Mouse (Mus musculus) monocyte, adult 2 months (primary cell): ENCODE results near the gene Hcst.

Source experiments
- DNase-seq, 2 experiments: peaks; one replicate each; pipeline ENCODE4 v3.0.0; 2022; ENCODE audit warnings: low spot score in 2 of 2, low read depth in 1 of 2

The Hcst gene

DNA sequence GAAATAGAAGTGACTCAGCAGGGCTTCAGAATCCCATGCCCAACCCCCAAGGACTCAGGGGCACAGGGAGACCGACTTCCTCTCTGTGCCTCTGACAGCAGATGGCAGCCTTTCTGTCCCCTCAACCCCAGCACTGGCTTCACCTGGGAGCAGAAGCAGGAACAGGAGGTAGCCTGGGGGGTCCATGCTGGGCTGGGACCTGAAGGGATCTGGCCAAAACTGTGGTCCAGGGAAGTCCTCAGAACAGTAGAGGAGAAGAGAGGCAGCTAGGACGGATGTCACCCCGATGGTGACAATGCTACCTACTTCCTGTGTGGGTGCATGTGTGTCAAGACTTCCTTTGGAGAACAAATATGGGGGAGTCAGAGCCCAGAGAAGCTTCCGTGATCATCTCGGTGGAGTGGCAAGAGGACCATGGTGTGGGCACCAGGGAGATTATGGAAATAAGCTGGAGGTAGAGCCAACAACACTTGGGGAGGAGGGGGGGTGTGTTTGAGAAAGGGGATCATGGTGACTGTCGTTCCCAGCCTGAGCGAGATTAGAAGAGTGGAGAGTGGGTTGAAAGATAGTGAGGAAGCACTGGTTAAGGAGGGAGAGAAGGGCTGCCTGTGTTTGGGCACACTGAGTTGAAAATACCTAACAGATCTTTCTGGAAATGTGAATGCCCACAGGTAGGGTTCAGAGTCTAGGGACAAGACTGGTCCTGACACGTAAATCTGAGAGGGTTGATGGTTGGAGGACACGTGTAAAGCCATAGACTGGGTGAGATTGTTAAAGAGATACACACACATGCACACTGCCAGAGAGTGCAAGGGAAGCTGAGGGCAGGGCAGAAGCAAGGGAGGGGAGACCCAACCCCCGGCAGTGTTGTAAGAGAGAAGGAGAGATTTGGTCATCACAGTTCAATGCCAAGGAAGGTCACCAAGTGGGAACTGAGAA, at the start of gene Hcst:
Gene Hcst, minus strand, starts transcription at position 294 of the 939 bp plus-strand sequence.
- peak; percentile 66 to 84 for DNase-seq

DNA sequence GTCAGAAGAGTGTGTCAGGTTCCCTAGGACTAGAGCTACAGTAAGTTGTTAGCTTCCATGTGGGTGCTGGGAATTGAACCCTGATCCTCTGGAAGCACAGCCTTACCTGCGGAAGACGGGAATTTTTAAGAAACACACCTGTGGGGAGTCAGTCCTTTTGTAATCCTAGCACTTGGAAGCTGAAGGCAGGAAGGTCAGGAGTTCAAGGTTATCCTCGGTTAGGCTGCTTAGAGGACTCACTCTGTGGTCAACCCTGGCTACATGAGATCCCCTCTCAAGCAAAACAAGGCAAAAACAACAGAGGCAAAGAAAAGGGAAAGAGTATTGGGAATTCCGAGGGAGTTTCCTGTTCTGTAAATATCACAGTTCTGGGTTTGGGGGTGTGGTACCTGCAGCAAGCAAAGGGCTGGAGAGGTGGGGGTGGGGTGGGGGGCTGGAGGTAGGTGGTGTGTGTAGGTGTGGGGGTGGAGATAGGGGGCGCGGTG, 45.2 kb upstream of the Hcst start:
- DNase-seq: no peak

DNA sequence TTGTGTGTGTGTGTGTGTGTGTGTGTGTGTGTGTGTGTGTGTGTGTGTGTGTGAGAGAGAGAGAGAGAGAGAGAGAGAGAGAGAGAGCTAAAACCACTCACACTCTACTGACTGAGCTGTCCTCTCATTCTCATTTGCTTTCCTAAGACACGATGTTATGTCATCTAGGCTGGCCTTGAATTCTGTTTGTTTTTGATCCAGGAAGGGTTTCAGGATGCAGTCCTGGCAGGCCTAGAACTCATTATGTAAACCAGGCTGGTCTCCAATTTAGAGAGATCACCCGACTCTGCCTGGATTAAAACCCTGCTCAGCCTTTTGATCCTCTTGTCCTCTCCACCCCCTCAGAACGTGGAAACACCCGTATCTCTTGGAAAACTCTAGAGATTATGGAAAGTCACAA, 44.3 kb upstream of the Hcst start:
- DNase-seq: no peak

DNA sequence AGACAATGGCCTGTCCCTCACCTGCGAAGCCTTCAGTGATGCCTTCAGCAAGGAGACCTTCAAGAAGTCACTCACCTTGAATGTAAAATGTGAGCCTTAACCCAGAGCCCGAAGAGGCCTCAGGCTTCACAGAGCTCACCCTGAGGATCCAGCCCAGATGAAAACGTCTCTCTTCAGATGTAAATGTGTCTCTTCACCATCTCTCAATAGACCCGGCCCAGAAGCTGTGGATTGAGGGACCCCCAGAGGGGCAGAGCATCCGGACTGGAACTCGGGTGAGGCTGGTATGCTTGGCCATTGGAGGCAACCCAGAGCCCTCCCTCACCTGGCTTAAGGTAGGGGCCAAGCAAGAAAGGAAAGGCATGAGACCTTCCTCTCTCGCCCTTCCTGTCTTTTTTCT, 43.9 kb upstream of the Hcst start:
- DNase-seq: no peak

DNA sequence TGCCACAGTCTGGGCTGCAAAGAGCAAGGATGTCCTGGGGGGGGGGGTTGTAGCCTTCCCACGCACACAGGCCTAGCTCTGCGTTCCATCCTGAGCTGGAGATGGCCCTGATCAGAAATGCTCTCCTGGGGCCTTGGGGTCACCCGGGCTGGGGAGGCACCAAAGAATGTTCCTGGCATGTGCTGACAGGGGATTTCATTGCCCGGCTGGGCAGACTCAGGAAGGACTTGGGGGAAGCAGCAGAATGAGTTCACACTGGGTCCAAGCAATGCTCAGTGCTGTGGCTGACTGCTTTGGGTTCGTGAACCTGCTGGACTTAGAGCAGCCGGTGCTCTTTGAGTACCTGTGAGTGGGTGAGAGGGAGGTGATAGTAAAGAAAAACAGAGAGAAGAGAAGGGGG, 39.8 kb upstream of the Hcst start:
- DNase-seq: no peak

DNA sequence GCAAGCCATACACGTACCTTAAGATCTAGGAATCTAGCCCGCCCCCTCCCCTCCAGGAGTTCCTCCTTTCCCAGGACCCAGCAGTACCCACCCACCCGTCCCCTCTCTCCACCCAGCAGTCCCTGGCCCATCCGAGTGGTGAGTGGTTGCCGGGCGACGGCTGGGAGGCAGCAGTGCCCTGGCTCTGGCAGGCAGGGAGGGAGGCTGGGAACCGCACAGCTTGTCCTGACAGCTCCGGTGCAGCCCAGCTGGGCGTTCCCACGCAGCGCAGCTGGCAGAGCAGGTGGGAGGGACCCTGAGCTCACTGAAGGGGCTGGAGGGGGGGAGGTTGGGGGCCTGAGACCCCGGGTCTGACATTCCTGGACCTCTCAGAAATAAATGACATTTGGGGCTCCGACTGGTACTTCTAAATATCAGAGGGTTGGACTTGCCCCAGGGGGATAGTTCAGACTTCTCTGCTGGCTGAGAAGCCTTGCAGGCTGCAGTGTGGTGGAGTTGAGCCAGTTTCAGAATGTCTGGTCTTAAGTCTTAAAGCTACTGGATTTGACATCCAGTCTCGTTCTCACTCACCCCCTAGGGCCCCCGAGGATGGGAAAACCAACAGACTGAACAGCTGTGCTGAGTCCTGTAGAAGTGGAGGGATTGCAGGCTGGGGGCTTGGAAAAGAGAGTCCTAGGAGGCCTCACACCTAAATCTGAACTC, 38.1 kb upstream of the Hcst start, which contains the start of the genes Kirrel2 and Nphs1:
Gene Kirrel2, minus strand, starts transcription at position 62 of the 702 bp plus-strand sequence.
Gene Nphs1, plus strand, starts transcription at position 687 of the 702 bp plus-strand sequence.
- no peak for DNase-seq

DNA sequence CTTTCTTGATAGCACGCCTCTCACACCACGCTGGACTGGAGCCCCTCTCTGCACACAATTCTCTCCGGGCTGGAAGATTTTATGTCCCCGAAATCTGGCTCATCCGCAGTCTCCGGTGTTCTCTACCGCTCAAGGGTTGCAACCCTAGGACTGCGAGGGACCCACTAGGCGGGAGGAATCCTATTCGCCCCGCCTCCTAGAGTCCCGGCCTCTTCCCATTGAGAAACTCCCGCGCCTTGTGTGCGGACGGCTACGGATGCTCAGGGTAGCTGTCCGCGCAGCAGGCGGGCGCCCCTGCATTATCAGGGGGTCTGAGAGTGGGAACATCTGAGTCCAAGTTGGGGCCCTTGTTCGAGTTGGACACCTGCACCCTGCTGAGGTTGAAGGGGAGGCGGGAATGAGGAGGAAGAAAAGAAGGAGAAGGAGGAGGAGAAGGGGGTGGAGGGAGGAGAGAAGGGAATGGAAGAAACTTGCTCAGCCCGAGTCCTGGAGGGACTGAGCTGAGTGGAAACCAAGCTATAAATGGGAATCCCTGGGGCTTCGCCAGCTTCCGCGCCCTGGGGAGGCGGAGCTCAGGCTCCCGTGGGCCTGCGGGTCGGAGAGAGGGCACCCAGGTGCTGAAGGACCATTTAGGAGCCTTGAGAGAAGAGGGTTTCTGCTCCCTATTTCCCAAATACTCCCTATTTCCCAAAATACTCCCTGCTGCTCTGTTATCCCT, 37.4 kb upstream of the Hcst start:
- no peak for DNase-seq

DNA sequence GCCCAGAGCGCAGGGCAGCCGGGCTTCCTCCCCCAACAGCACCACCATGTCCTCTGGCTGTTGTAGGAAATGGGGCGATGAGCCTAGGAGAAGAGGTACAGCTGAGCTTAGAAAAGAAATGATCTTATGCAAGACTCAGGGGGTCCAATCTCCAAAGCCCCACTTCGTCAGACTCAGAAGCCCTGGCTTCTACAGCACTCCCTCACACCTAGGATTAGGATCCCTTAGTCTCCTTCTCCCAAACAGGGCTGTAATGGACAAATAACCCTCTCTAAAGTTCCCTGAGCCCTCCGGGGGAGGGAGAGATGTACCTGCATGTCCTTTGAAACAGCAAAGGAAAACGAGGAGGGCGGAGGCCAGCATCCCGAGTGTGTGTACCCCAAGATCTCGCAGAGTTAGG, 36.8 kb upstream of the Hcst start:
- DNase-seq: no peak

DNA sequence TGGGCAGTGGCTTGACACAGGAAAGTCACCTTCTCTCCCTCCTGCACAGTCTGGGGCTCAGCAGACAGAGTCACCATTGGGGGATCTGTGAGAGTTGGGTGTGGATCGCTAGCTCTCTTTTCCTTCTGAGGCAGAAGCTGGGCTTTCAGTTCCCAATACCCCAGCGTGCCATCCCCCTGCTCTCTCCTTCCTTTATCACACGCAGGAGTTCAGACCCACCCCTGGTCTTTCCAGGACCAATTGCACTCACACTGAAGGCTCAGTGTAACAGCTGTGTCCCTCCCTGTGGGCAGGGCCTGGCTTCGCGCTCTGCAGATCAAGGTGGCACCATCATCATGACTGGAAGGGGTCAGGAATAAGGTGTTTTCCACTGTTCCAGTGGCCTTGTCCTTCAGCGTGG, 34.6 kb upstream of the Hcst start:
- no peak for DNase-seq

DNA sequence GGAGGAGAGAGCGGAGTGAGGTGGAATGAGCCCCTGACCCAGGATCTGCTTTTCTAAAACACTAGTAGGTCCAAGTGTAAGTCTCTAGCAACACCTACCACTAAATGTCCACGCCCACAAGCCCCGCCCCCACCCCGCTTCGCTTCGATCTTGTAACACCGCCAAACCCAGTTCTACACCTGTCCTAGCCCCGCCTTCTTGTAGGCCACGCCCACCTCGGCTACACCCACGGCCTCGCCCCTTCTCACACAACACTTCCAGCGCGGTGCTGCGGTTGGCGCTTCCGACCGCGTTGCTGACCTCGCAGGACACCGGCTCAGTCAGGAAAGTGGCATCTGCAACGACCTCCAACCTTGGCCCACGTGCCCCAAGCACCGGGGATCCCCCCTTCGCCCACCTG, 34.1 kb upstream of the Hcst start:
- DNase-seq: no peak

DNA sequence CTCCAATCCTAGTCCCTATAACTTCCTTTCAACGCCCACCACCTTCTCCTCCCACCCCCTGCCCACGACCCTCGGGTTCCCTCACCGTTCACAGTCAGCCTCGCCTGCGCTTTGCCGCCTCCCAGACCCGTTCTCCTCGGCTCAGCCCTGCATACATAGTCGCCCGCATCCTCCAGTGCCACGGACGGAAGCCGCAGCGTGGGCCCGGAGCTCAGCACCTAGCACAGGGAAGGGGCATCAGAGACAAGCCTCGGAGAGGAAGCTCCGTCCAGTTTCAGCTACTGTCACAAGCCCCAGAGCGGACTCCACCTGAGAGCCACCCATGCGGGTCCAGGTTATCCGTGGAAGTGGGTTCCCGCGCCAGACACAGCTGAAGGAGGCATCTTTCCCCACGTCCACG, 33.7 kb upstream of the Hcst start:
- DNase-seq: no peak

DNA sequence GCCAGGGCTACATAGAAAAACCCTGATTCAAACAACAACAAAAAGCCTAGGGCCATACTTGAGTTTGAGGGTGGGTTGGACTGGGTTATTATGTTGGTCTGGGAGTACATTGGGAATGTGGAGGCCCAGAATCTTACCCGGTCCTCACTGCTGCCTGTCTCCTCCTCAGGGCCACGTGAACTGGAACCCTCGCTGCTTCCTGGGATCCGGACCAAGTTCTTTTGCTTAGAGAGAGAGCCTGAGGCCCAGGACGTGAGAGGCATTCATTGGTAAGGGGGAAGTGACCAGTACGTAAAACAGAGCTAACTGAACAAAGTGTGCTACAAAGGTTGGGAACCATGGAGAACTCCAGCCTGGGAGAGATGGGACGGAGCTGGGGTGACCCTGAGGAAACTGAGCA, 30.6 kb upstream of the Hcst start:
- no peak for DNase-seq

DNA sequence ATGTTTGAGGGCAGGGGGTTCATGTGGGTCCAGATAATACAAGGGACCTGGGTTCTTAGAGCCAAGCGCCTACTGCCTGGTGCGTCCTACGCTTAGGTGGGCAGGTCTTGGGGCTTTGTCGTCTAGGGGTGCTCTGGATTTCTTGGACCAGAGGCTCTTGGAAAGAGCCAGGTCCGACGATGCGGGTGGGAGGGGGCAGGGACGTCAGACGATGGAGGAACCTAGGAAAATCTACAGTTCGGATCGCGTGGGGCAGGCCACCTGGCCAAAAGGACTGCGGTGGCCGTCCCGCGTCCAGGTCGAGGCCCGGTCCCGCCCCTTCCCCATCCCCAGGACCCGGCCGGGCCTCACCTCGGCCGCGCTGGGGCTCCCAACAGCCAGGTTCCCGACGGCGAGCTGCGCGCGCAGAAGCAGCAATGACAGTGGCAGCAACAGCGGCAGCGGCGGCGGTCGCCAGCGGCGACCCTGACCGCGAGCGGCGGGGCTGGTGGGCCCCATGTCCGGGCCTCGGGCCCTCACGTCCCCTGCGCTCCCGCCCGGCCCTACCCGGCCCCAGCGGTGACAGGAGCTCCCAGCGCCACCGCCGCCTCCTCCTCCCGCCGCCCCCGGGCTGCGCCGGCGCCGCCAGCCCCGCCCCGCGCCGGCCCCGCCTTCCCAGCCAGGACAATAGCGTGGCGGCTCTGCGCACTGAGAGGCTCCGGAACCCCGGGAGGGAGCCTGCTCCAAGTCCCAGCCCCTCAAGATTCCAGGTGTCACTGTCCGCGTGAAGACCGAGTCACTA, 25.5 kb upstream of the Hcst start, which contains the start of gene Aplp1:
Gene Aplp1, minus strand, starts transcription at position 565 of the 781 bp plus-strand sequence.
- no peak for DNase-seq

DNA sequence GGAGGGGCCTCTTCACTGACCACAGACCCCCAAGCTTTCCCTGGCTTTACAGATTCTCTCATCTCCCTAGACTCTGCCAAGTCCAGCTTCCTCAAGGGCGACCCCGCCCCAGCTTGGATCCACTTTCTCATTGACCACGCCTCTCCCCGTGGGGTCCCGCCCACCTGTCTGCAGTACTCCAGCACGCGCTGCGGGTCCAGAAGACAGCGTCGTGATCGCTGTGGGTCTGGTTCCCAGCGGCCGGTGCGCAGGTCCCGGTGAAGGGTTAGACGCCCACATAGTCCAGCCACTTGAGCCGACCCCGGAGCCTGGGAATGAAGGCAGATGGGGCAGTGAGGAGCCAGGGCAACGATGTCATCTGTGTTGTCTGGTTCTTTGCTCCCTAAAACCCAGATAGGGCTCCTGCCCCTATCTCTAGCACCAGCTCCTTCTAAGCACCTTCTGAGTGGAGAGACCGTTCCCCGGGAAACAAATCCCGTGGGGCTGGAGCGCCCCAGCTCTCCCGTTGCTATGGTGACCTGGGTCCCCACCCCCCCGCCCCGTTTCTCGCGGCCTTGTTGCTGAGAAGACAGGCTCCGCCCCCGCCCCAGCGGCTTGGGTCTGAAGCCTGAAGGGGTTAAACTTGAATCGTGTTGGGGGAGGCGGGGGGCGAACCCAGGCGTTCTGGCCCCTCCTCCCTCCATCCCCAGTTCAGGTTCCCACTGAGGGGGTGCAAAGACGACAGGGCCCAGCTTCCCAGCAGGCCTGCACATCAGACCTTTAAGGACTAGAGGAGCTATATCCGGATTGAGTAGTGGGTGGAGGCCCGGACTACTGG, 24.7 kb upstream of the Hcst start:
- DNase-seq: no peak

DNA sequence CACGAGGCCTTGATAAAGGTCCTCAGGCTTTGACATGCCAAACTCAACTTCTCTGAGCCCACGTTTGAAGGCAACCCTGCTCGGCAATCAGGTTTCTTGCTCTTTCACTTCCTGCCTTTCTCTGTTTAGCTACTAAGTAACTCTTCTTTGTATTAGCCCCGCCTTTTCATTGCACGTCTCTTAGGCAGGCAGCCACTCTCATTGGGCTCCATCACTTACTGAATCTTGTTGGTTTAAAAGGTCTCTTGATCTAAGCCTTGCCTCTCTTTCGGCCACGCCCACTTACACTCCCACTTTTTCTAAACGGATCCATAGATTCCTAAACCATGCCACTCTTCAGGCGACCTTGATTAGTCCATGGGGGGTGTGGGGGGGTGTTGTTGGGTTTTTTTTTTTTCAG, 24.0 kb upstream of the Hcst start:
- DNase-seq: no peak

DNA sequence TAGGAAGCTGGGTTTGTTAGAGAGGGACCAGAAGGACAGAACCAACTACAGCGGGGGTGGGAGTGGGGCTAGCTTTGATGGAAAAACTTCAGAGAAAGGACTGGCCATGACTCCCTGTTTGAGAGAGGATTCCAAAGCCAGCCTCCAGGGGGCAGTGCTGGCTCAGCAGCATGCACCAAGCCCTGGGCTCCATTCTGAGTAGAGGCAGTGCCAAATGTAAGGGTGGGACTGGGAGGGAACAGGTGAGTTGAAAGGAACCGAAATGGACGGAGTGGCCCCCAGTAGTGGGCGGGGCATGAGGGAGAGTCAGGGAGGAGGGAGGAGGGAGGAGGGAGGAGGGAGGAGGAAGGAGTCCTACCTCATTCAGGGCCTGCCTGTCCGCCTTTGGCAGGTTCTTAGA, 21.0 kb upstream of the Hcst start:
- DNase-seq: no peak

DNA sequence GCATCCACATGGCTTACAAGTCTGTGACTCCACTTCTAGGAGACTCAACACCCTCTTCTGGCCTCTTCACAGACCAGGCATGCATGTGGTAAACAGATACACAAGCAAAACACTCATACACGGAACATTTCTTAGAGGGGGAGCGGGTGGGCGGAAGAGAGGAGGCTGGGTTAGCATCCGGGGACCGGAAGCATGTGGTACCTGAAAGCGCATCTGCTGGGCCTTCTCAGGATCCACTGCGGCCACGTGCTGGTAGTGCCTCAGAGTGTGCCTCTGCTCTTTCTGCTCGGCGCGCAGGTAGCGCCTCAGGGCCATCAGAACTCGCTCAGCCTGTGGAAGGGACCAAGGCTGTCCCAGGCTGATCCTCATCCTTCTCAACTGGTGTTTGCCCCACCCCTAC, 20.1 kb upstream of the Hcst start:
- DNase-seq: no peak

DNA sequence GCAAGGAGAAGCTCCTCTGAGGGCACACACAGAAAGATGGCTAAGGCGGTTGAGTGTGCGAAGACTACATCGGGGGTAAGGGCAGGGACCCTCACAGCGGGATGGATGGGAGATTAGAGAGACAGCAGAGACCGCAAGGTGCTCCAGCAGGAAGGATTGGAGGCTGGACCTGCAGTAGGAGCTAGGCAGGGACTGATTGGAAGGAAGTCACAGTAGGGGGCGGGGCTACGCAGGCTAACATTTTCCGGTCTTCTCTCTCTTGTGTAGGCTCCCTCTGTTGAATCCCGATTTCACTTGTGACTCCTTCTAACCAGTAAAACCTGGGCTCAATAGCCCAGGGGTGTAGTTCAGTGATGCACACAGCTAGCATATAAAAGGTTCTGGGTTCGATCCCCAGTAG, 17.2 kb upstream of the Hcst start:
- DNase-seq: no peak

DNA sequence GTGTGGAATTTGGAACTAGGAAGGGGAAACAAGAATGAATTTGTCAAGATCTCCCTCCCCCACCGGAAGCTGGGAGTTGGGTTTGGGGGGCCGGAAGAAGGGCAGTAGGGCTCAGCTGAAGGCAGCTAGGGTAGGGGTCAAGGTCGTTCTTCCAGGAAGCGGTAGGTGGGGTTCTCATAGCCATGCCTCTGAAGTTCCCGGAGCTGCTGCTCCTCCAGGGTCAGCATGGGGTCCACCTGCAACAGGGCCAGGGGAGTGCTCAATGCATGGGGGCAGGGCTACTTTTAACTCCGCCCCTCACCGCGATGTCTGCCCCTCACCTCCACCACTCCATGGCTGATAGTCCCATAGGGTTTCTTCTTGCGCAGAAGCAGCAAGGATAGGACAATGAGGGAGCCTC, 15.5 kb upstream of the Hcst start:
- DNase-seq: no peak

DNA sequence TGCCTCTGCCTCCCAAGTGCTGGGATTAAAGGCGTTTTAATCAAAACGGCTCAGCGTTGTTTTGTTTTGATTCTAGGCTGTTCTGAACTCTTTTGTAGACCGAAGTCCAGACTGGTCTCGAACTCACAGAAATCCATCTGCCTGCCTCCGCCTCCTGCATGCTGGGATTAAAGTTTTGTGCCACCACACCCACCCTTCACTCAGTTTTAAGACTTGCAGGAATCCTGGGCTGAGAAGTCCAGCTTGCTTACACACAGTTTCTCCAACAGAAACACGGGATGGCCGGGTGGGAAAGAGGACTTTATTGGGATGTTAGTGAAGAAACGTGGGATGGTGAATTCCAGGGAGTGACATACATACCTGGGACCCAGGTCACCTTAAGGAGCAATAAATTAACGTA, 15.0 kb upstream of the Hcst start:
- no peak for DNase-seq
